Mouse (Mus musculus) adrenal gland, postnatal 25 days (tissue): ENCODE results near the gene Hoxa3. TPM values are rescaled to one million over a fixed set of nuclear protein-coding genes. Genes with fewer than 3 reads are reported as not detected.

Source experiments
- DNase-seq: peaks from one replicate; pipeline ENCODE4 v3.0.0; 2021; ENCODE audit warnings: mixed read lengths
- long read RNA-seq: library from polyadenylated mRNA; stranded (forward); transcript quantifications from one replicate; pipeline ENCODE4 v2.0.0, GENCODE M21; 2021
- total RNA-seq: library from RNA; stranded (reverse); gene quantifications from 2 replicates; pipeline ENCODE4 v1.2.3, GENCODE M21; 2021

The Hoxa3 gene
- 6.3 and 6.9 TPM in 2 replicates for total RNA-seq
- long read RNA-seq, partial matches to known transcripts = 0 of 3 reads
- long read RNA-seq, other reads (novel, unspliced or antisense) = 3 of 3 reads

DNA sequence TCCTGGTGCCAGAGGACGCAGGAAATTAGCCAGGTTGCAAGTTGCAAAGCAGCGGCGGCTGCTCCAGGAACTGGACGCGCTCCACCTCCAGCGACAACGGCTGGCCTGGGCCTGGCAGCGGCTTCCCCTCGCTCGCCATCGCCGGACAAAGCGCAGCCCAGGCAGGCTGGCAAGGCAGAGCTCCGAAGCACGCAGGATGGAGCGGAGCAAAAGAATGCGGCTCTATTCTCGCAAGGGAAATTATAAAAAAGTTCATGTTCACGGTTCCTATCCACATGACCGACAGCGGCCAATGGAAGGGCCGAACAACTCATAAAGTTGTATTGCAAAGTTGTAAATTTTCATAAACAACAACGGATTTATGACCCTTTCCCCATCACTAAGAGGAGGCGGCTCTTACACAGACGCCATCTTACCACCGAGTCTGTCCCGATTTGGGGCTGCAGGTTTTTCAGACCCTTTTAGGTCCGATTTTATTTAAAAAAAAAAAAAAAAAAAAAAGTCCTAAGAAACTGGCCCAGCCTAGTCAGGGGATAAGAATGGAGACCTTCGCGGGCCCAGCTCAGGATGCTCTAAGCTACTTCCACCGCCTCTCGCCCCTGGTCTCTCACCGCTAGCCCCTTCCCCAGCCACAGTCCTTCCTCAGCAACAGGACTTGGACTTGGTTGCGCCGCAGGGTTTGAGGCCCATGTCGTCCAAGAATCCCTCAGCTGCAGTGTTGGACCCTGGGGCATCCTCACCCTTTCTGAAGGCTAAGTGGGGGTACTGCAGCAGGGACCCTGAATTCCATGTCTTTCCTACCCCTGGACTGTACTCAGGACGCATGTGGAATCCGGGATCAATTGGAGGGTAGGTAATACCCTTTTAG, at the start of gene Hoxa3, which contains the start of gene Gm28308:
TSS of gene Hoxa3 (minus strand) at position 218 of the 868 bp plus-strand sequence.
TSS of gene Gm28308 (minus strand) at position 221 of the 868 bp plus-strand sequence.
- peak; percentile 73 for DNase-seq

DNA sequence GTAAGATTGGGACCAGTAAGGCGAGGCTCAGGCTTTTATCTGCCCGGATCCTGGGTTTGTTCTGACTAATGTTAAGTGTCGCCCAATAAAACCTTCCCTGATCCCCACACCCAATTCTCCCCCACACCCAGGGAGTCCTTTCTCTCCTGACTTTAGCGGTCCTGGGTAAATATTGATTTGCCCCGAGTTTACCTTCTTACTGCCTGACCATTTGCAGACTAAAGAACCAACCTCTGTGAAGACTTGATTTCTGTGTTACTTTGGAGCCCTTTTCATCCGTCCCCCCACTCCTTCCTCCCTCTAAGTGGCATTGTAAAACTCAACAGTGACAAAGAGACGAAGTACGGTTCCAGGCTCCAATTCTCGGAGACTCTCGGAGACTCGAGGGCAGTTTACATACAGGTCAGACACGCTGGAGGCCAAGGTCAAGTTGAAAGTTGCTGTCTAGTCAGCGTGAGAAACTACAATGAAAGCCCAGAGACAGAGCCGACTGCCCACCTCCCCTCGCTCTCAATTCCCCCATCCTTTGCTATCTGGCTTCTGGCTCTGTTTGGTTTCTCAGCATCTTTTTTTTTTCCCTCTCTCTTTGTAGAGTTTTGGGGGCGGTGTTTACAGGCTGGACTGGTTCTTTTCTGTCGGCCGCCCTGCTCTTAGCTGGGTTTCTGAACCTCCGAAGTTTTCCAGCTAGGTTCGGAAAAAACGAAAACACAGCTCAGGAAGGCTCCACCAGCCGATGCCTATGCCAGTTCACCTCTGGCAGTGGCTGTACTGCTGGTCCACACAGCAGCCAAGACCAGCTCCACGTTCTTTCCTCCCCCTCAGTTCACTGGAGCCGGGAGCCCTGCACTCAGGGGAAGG, 49.6 kb upstream of the Hoxa3 start:
- no peak for DNase-seq

DNA sequence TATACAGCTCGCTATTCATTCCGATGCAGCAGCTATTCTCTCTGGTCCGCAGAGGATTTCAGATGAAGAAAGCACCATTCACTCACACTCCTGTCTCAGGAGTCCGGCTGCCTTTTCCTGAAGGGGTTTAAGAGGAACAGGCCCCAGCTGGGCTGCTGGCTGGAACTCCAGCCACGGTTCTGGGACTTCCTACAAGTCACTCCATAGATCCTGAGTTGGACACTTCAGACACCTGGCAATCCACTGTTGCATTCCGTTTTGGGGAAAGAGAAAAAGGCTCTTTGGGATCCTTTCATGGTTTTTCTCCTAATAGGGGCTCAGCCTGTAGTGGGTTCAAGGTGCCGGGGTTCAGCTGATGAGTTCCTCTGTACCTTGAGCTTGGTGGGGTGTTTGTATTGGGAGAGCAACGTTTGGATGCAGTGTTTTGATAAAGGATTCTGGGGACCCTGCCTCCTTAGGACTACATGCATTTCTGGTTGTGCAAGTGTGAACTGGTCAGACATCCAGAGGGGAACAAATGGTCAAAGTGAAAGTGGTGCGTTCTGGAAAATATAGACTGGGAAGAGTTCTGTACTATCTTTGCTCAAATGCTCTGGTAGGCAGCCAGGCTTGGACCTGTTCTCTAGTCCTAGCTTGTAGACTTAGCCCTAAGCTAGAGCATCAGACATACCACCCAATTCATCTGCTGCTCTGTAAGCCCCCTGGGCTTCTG, 48.8 kb upstream of the Hoxa3 start:
- no peak for DNase-seq

DNA sequence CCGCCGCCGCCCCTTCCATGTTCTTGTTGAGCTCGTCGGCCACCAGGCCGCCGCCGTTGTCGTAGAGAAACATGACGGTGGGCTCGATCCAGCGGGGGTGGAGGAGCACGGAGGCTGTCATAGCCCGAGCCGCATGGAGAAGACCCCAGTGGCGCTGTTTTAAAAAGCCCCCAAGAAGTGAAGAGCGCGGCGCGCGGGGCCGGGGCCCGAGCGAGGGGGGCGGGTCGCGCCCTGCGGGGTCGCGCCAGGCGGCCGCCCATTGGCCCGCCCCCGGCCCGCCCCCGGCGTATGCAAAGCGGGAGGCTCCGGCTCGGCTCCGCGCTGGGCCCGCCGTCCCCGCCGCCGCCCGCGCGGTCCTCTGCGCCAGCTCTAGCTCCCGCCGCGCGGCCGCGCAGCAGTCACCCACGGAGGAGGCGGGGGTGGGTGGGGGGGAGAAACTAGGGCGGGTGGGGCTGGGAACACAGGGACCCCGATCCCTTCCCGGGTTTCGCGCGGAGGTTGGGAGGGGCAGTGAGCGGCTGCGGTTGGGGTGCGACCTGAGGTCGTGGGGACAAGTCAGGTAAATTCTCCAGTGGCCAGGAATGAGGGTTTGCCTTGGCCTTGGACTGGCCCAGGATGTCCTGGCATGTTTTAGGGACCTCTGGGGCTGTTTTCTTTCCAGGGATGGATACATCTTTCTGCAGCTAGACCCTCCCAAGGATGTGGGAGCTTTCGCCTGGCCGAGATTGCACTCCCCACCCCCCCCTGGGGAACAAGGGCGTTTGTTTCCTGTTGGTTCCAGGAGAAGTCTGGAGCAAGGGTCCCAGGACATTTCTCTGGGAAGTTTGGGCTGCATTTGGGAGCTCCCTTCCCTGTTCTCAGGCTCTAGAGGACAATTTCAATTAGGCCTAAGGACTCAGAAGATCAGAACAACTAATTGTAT, 47.8 kb upstream of the Hoxa3 start, which contains the start of gene Hoxa13:
TSS of gene Hoxa13 (minus strand) at position 227 of the 922 bp plus-strand sequence.
- peak; percentile 42 for DNase-seq

DNA sequence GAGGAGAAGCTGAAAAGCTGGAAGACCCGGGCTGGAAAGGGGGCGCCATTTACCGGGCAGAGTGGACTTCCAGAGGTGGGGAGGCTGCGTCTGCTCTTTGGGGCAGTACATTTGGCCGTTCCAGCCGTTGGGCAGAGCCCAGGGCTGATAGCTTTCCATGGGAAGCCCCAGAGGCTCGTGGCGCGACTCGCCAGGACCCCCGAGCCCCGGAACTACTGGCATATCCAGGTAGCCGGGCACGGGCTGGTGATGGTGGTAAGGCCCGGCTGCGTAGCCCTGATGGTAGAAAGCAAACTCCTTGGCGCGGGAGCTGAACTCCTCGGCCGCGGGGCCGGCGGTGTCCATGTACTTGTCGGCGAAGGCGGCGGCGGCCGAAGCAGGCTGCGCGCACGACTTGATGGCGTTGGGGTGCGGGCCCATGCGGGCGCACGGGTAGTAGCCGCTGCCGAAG, 46.7 kb upstream of the Hoxa3 start:
- DNase-seq = no peak

DNA sequence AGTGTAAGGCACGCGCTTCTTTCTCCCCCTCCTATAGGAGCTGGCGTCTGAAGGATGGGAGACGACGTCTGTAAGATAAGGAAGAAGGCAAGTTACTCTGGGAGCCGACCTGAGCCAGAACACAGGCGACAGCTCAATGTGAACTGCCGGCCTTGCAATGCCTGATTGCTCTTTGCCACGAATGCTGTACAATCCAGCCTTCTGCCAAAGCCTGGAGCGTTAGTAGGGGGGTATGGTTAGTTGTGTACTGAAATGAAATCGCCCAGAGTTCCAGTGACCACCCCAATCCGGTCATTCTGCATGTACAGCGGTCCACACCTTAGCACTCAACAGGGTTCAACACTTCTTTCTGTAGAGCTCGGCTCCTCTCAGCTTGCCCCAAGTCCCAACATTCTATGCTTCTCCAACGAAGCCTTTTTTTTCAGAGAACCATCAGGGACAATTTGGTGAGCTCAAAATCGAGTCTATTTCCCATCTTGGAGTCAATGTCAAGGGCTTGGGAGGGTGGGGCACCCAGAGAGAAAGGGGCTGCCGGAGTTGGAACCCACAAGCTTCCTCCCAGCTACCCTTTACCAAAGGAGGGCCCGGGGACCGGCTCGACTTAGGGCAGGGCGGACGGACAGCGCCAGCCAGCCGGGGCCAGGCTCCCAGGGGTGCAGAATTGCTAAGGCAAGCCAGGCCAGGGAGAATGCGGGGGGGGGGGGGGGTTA, 46.1 kb upstream of the Hoxa3 start:
- no peak for DNase-seq

DNA sequence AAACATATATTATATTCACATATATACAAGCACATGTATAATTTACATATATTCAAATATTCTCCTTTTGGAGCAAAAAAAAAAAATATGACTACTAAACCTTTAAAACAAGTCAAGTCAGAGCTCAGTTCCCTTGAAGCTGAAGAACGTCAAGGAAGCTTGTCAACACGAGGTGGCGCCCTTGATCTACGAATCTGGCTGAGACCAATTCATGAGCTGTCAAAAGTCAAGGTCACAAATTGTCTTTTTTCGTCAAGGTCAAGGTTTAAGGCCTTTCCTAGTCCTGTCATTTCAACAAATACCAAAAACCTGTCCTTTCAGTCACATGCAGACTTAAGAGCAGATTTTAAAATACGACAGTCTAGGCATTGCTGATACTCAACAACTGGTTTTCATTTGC, 43.8 kb upstream of the Hoxa3 start:
- DNase-seq = peak; percentile 75

DNA sequence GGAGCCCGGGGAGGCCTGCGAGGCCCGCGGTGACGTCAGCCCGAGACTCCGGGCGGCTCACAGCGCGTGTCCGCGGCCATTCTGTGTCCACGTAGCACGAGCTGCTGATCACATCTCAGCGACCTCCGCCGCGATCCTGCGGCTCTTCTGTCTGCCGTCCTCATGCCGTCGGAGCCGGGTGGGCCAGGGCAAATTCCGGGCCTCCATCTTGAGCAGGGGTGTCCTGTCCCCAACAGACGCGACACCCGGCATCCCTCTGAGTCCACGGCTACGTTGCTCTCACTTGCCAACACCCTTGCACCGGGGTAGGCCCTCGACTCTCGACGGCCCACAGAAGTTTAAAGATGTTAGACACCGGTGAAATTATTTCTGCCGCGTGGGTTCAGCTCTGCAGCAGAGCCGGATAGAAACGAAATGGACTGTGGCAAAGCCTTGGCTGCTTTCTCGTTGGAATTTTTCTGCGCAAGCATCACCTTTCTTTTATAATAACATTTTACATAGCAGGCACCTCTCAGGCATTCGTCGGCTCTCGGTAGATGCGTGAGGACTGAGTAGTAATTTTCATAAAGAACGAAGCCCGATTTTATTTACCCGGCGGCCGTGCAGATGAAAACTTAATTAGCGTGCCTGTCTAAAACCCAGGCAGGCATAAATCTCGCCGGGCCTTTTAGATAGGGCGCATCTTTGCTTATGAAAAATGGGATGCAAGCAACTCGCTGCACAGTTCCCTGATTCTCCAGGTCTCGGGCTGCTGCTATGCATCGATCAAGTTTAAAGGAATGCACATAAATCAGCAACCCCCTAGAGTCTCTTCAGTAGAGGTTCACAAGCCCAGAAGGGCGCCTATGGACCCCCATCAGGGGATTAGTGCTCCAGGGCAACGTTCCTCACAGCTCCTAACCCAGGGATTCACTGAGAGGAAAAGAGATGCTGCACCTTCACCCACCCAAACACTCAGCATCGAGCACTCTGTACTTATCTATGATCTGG, 40.7 kb upstream of the Hoxa3 start:
- DNase-seq = no peak

DNA sequence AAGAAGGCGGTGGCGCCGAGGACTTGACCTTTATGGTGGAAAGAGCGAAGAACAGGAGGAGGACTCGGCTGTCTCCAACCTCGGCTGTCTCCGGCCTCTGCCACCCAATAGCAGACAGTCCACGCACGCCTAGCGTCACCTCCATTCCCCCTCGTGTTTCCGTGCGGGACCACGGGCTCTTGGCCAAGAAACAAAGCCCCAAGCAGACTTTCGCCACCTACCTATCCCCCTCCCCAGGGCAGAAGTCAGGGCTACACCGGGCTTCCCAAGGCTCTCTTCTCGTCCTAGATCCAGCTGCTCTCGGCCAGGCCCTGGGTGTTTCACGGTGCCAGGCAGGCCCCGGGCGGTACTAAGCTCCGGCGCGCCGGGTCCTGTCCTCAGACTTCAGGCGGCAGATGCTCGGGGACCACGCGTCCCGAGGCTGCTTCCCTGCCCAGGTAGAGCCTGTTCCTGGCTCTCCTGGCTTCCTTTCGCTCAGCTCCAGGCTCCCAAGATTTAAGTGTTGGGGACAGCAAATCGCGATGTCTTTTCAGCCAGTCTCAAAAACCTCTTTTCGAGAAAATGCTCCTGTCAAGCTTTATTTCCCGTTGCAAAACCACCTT, 39.7 kb upstream of the Hoxa3 start:
- no peak for DNase-seq

DNA sequence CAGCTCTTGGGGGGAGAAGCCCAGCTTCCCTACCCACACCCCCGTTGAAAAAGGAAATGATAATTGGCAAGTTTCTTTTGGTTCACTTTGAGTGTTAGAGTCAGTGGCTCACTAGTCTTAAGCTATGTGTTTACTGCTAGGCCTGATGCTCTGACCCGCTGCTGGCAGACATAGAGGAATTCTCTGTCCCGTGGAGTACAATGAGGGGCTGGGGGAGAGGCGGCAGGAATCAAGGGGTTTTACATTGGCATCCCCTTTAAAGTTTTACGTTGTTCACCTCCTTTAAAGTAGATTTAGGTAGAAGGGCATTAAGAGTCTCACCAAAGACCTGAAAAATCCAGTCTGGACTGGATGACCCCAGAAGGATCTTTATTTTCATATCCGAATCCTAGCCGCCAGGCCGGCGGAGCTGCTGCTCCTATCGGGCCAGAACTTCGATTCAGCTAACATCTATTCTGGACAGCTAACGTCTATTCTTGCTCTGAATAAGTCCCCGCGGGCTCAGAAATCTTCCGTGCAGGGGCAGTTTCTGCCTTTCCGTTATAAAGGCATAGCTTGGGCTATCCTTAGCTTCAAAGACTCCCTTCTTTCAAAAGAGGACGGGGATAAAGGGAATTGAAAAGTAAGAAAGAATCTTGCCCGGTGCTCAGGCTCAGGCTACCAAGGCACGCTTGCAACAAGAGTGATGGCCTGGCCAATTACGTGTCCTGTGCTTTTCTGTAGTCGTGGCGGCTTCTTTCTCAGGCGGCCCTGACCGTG, 39.1 kb upstream of the Hoxa3 start:
- no peak for DNase-seq

DNA sequence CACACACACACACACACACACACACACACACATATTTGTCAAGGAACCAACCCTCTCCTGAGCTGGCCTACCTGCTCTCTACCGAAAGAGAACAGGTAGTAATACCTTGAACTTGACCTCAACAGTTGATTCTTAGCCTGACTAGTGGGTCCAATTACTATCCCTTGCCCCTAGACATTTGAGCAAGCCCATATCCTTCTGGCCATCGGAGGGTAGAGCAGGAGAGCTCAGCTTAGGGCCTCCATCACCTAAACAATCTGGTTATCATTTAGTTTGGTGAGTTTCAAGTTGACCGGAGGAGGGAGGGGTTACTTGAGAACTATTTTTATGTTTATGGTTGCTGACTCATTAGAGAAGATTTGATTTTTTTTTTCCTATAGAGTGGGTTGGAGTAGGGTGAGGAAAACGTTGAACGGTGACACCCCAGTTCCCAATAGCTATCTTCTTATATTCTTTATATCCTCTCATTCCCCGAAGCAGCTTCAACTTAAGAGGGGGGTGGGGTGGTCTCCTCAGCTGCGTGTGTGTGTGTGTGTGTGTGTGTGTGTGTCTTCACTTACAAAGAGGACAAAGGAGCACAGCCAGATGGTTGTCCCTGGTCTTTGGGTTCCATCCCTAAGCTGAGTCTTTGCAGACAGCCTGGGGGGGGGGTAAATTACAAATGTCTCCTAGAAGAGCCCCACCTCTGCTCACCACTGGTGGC, 38.2 kb upstream of the Hoxa3 start:
- DNase-seq = no peak

DNA sequence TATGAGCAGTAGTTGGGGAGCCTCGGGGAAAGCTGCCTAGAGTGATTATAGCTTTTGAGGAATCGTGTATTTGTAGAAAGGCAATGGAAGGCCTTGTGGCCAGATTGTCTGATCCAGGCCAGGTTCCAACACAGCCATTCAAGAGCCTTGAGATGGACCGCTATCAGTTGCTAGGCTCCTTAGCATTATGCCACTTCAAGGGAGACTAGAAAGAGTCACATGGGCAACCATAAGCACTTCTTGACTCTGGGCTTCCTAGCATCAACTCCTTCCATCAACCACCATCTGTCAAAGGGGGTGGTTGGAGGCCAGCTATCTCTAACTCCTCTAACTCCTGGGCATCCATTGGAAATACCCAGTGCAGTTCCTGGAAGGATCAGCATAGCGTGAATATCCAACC, 36.7 kb upstream of the Hoxa3 start:
- DNase-seq = no peak

DNA sequence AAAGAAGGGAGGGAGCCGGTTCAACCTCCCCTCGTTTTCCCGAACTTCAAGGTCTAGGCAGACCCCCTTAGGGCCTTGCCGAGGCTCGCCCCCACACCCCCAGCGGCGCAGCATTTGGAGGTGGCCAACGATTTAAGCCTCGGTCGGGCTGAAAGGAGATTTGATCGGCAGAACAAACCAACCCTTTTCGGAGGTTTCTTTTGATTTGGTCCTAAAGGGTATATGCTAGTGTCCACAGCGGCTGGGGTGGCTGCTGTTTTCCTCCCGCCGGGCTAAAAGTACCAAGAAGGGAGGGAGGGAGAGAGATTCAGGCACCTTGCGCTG, 36.2 kb upstream of the Hoxa3 start:
- no peak for DNase-seq

DNA sequence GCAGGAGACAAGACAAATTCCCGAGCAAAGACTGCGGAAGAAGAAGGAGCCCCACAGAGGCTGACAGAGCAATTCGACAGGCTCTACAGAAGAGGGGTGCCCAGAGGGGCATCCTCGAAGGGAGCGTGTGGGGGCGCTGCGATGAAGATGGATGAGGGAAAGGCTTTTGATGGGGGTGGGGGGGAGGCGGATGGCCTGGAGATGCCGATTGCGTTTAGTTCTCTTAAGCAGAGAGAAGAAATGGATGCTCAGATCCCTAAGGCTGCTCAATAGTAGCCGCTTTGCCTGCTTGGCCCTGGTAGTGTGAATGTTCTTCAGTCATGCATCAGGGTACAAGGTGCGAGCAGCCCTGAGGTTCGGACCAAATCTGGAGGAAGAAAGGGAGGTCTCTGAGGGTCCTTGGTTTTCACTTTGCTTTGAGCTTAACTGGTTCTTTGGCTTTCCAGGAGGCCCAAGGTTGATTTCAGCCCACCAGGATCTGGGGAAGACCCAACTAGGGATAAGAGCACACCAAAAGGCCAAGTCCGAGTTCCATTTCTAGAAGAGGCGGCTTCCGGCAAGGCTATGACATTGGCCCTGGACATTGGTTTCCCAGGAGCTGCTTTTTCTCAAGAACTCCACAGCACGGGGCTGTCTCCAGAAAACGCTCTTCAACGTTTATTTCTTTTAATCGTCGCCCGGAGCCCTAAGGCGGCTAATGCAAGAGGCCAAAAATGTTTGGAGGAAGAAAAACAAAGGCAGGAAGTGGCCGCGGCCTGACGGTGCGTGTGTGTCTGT, 35.7 kb upstream of the Hoxa3 start:
- no peak for DNase-seq

DNA sequence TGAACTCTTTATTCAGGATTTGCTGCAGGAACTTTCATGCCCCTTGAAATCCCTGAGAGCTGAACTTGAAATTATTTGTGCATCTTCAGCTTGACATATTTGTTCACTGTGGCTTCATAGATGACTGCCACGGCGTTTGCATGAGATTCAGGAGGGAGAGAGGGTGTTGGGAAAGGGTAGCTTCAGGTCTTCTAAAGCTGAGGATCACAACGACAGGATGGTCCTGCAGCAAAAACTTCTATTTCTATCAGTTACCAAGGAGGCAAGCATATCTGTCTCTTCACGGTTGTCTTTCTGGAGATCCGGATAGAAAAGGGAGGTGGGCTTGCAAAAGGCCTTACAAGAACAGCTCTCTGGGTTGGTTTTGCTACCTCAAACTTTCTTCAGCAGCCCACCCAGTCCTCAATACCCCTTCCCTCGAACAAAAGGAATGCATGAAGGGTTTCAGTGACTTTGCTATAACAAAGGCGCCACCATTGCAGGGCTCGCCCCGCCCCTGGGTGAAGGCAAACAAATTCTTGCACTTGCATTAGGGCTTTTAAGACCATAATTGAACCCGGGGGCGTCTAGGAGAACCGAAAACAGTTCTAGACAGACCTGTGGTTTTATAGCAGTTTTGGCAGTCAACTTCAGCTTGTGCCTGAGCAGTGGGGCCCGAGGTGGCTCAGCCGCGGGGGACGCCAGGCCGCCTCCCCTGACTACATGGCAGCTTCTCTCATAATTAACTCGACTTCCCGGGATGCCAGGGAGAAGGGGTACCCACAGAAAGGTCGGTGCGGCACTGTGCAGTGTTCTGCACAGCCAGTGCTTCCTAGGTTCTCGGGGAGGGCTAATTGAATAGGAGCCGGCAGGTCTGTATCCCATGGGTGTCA, 34.9 kb upstream of the Hoxa3 start:
- no peak for DNase-seq

DNA sequence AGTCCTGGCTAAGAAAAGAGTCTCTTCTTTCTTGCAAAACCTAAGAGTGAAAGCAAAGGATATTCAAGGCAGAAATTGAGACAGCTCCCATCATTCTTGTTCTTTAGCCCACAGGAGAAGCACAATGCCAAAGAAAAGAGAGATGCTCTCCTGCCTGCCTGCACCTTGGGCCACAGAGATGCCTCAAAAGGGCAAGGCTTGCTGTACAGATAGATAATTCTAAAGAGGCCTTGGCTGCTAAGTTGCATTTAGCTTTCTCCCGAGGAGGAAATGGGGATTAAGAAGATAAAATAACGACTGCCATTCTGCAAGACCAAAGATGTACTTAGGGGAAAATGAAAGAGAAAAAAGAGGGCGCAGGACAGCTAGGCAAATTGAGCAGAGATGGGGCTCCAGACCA, 33.8 kb upstream of the Hoxa3 start:
- no peak for DNase-seq
